Mouse (Mus musculus) heart, postnatal 10 days (tissue): ENCODE data around the gene Gpr171. TPM values are rescaled to one million over a fixed set of nuclear protein-coding genes. Genes with fewer than 3 reads are reported as not detected.

Source experiments
- DNase-seq, 2 experiments: peaks; one replicate each; pipeline ENCODE4 v3.0.0; 2021
- intact Hi-C: fragments of 180-260 bp; cut with DNase I; formaldehyde crosslinking; loops from one replicate; pipeline ENCODE4 v1.15.1; 2025
- total RNA-seq, 2 experiments: library from RNA; stranded (reverse); gene quantifications; 2 replicates each; pipeline ENCODE4 v1.2.3; 2021

Gpr171 gene
- total RNA-seq, 2 experiments from 2014 or later: not detected

GRCm38 (mm10) chr3:59060131-59060530 is 41.5 kb downstream of the Gpr171 start:
- DNase-seq: no peak
- intact Hi-C loops: no loop called here

- peak; percentile 81 to 83 for DNase-seq
- intact Hi-C loops: loop anchor here (1.0 to 5.0 kb wide), 3 partner anchors 53 to 217 kb away; no protein-coding TSS in a partner anchor
Measured at GRCm38 (mm10) chr3:59059022-59059541, 42.5 kb downstream of the Gpr171 start.

GRCm38 (mm10) chr3:59054834-59055535 is 46.6 kb downstream of the Gpr171 start:
- DNase-seq: no peak
- intact Hi-C loops: loop anchor here (5.0 kb wide), 1 partner anchor 213 kb away; no protein-coding TSS in a partner anchor

Other genes starting within 250 kb of the Gpr171 start
- gene Clrn1, start 216.5 kb downstream of the Gpr171 start, total RNA-seq: not detected
- 10 to 100 TPM in 1 of 2 experiments, 1 to 10 TPM in 1; 9.4 to 10.1 TPM for gene Med12l, start 96.0 kb downstream of the Gpr171 start, total RNA-seq
- 1 to 10 TPM; 6.0 to 6.7 TPM for gene P2ry14, start 51.8 kb upstream of the Gpr171 start, total RNA-seq
- gene Gpr87, start 93.3 kb upstream of the Gpr171 start, total RNA-seq: not detected
- under 1 TPM; 0.69 to 0.79 TPM for gene P2ry13, start 109.1 kb upstream of the Gpr171 start, total RNA-seq
- gene P2ry12, start 161.1 kb upstream of the Gpr171 start, total RNA-seq: 1 to 10 TPM; 2.0 to 2.1 TPM
- gene Igsf10, start 242.6 kb upstream of the Gpr171 start, total RNA-seq: 10 to 100 TPM; 10.1 to 13.1 TPM